Mouse (Mus musculus): ENCODE measurements around the gene Med24. TPM values are rescaled to one million over a fixed set of nuclear protein-coding genes. Genes with fewer than 3 reads are reported as not detected.

Gene Med24
- total RNA-seq (2021), result 10 to 100 TPM; 41.6 to 48.1 TPM
- polyA plus RNA-seq (2012; rRNA removed), result 54.5 and 65.2 TPM in 2 replicates
- long read RNA-seq, transcript Med24-201 (26 exons, 3,410 nt), result major isoform, 9 of 34 reads
- long read RNA-seq, partial matches to known transcripts, result 12 of 34 reads
- long read RNA-seq, other reads (novel, unspliced or antisense), result 12 of 34 reads

- intact Hi-C loops (cut with DNase I), result no loop called here
- H3K36me3 ChIP-seq (ENCODE audit: control insufficient read depth, insufficient read depth, low read length), result no peaks in the 10 kb centered on the region; the same call in 1 of the 2 replicates
- DNase-seq, result peak; percentile 84 to 91
- TF ChIP-seq EP300 (IDR thresholded peaks at IDR 0.05; ENCODE audit: insufficient read depth, low read depth, low read length) (peak; percentile 77; the same call in 1 of the 2 replicates), CTCF (IDR thresholded peaks at IDR 0.05) (no peak), POLR2A (IDR thresholded peaks at IDR 0.05; ENCODE audit: insufficient read depth, low read depth, low read length) (peak; percentile 76)
- WGBS, result under 1% methylated on average over 16 of the region's 16 CpGs
- peak within 1 kb of the TSS; percentile 70 for H3K27ac ChIP-seq
- H3K79me2 ChIP-seq (replicated peaks; ENCODE audit: control insufficient read depth, insufficient read depth, low read length), result no peaks in the 10 kb centered on the region
- H3K4me1 ChIP-seq (ENCODE audit: control insufficient read depth, insufficient read depth, low read length), result no peaks in the 10 kb centered on the region; the same call in 1 of the 2 replicates
- H3K9ac ChIP-seq (ENCODE audit: low read depth, low read length), result peak within 1 kb of the TSS; percentile 59
- H3K4me3 ChIP-seq, result peak within 1 kb of the TSS; percentile 83
- H3K27me3 ChIP-seq (ENCODE audit: control insufficient read depth, insufficient read depth, low read length), result no peaks in the 10 kb centered on the region
Observed at GRCm38 (mm10) chr11:98729119-98729588, at the start of gene Med24. Med24 (minus strand) TSS chr11:98729435.

DNA sequence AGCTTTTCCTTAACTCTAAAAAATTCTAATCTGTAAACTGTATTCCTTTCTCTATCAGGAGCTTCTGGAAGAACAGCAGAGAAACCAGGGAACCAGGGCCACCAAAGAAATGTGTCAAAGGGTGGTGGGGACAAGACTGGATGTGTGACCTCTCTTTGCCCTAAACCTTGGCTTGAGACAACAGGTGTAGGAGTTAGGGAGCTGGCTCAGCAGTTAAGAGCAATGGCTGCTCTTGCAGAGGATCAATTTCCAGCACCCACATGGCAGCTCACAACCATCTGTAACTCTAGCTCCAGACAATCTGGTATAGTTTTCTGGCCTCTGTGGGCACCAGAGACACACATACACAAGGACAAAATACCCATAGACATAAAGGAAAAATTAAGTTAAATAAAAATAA lies 48.7 kb upstream of the Med24 start:
- peaks cover 20% of the 10 kb centered on the region for H3K4me1 ChIP-seq (ENCODE audit: control insufficient read depth, insufficient read depth, low read length)

DNA sequence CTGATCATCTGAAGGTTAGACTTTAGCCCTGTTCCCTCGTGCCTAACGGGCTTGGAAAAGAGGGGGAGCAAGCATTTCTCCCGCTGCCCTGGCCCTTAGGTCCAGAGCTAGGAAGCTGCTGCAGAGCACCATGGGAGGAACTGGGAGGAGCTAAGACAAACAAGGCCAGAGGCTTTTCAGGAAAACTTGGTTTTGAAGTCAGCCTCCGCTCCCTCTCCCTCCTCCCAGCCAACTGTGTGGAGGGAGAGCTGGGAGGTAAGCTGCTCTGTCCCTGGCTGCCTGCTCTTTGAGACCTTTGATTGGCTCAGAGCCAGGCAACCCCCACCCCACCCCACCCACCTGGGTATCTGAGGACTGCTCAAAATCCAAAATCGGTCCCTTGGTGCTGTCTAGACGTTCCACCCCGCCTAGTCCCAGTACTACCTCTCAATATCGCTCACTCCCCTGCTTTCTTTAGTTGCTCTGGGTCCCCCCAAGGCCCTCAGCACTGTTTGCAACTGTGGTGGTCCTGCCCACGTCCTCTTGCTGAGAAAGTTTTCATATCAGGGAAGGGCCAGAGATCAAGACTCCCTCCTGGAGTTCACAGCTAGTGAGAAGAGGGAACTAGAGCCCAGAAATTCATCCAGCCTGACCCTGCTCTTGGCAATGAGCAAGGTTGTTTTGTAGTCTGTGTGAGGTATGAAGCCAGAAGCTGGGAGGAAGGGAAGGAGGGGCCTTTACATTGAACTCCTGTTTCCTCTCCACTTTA lies 47.8 kb upstream of the Med24 start:
- Histone ChIP-seq H3K36me3 (ENCODE audit: control insufficient read depth, insufficient read depth, low read length) (peaks cover under 1% of the 10 kb centered on the region), H3K27me3 (ENCODE audit: control insufficient read depth, insufficient read depth, low read length) (no peaks in the 10 kb centered on the region), H3K4me3 (peak overlapping the region; percentile 40), H3K4me1 (ENCODE audit: control insufficient read depth, insufficient read depth, low read length) (peaks cover 14% of the 10 kb centered on the region), H3K79me2 (replicated peaks; ENCODE audit: control insufficient read depth, insufficient read depth, low read length) (no peaks in the 10 kb centered on the region), H3K27ac (peak overlapping the region; percentile 100), H3K9ac (ENCODE audit: low read depth, low read length) (peak overlapping the region; percentile 71)
- 9% methylated on average over 9 of the region's 9 CpGs for WGBS
- TF ChIP-seq CTCF (IDR thresholded peaks at IDR 0.05) (no peak), EP300 (IDR thresholded peaks at IDR 0.05; ENCODE audit: insufficient read depth, low read depth, low read length) (peak; percentile 87), POLR2A (IDR thresholded peaks at IDR 0.05; ENCODE audit: insufficient read depth, low read depth, low read length) (peak; percentile 98)
- intact Hi-C loops (cut with DNase I), result no loop called here
- peak; percentile 82 to 85 for DNase-seq

More for the DNA sequence above, 48.7 kb upstream of the Med24 start:
- no peaks in the 10 kb centered on the region; the same call in 1 of the 2 replicates for H3K36me3 ChIP-seq (ENCODE audit: control insufficient read depth, insufficient read depth, low read length)
- no peaks in the 10 kb centered on the region for H3K79me2 ChIP-seq (replicated peaks; ENCODE audit: control insufficient read depth, insufficient read depth, low read length)
- no peaks in the 10 kb centered on the region for H3K27me3 ChIP-seq (ENCODE audit: control insufficient read depth, insufficient read depth, low read length)
- peak overlapping the region; percentile 100 for H3K27ac ChIP-seq
- intact Hi-C loops (cut with DNase I), result no loop called here
- no peak for TF ChIP-seq EP300 (IDR thresholded peaks at IDR 0.05; ENCODE audit: insufficient read depth, low read depth, low read length)
- TF ChIP-seq CTCF (IDR thresholded peaks at IDR 0.05), result no peak
- no peak for TF ChIP-seq POLR2A (IDR thresholded peaks at IDR 0.05; ENCODE audit: insufficient read depth, low read depth, low read length)
- no peak for DNase-seq
- H3K4me3 ChIP-seq, result no peak overlapping the region
- H3K9ac ChIP-seq (ENCODE audit: low read depth, low read length), result no peak overlapping the region

DNA sequence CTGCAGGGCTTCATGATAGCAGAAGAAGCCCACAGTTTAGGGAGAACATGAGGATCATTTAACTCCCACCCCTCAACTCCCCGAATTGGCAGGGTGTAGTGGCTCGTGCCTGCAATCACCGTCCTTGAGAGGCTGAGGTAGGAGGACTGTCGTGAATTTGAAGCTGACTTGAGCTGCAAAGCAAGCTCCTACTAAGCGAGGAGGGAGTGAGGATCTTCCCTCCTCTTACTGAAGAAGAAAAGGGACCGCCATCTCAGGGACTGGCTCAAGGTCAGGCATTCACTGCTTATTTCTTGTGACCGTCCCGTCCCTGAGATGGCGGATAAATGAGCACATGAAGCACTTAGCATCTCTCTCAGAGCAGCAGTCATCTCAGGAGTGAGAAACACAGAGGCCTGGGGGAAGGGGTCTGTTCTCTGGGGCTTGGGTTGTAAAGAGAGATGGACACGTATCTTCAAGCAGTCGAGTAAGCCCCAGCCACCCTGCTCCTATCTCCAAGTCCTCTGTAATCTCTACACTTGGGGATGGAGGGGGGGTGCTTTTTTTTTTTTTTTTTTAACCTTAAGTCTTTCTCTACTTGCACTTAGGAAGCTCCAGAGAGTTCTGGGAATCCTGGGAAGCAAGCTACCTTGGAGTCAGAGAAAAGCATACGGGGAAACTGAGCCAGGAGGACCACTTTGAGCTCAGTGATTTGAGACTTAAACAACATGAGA lies 47.0 kb upstream of the Med24 start:
- DNase-seq, result peak in 1 of 2 experiments; percentile 66

GRCm38 (mm10) chr11:98775348-98776051 lies 46.3 kb upstream of the Med24 start:
- peak; percentile 99 to 100 for DNase-seq
- intact Hi-C loops (cut with DNase I), result loop anchor here (1.0 kb wide), 1 partner anchor 8 kb away; no protein-coding TSS in a partner anchor
- Histone ChIP-seq H3K9ac (ENCODE audit: low read depth, low read length) (peak overlapping the region; percentile 81), H3K4me3 (peak overlapping the region; percentile 78), H3K4me1 (ENCODE audit: control insufficient read depth, insufficient read depth, low read length) (peaks cover 20% of the 10 kb centered on the region), H3K79me2 (replicated peaks; ENCODE audit: control insufficient read depth, insufficient read depth, low read length) (no peaks in the 10 kb centered on the region), H3K27me3 (ENCODE audit: control insufficient read depth, insufficient read depth, low read length) (no peaks in the 10 kb centered on the region), H3K27ac (peak overlapping the region; percentile 100), H3K36me3 (ENCODE audit: control insufficient read depth, insufficient read depth, low read length) (peaks cover 15% of the 10 kb centered on the region)
- WGBS, result under 1% methylated on average over 15 of the region's 15 CpGs
- TF ChIP-seq POLR2A (IDR thresholded peaks at IDR 0.05; ENCODE audit: insufficient read depth, low read depth, low read length), result no peak; the same call in none of the 2 replicates
- TF ChIP-seq CTCF (IDR thresholded peaks at IDR 0.05), result no peak
- TF ChIP-seq EP300 (IDR thresholded peaks at IDR 0.05; ENCODE audit: insufficient read depth, low read depth, low read length), result peak; percentile 93

More for the DNA sequence above, 47.0 kb upstream of the Med24 start:
- Histone ChIP-seq H3K4me1 (ENCODE audit: control insufficient read depth, insufficient read depth, low read length) (peaks cover 15% of the 10 kb centered on the region), H3K4me3 (peak overlapping the region; percentile 40), H3K79me2 (replicated peaks; ENCODE audit: control insufficient read depth, insufficient read depth, low read length) (no peaks in the 10 kb centered on the region), H3K9ac (ENCODE audit: low read depth, low read length) (peak overlapping the region; percentile 81), H3K27me3 (ENCODE audit: control insufficient read depth, insufficient read depth, low read length) (no peaks in the 10 kb centered on the region), H3K36me3 (ENCODE audit: control insufficient read depth, insufficient read depth, low read length) (peaks cover 8% of the 10 kb centered on the region), H3K27ac (peak overlapping the region; percentile 100)
- intact Hi-C loops (cut with DNase I), result no loop called here
- 14% methylated on average over 12 of the region's 12 CpGs for WGBS
- TF ChIP-seq POLR2A (IDR thresholded peaks at IDR 0.05; ENCODE audit: insufficient read depth, low read depth, low read length) (peak; percentile 74; the same call in 1 of the 2 replicates), CTCF (IDR thresholded peaks at IDR 0.05) (no peak)
